Mouse (Mus musculus) left cerebral cortex, adult 2 months (tissue): ENCODE measurements around the gene Kif3b. TPM values are rescaled to one million over a fixed set of nuclear protein-coding genes. Genes with fewer than 3 reads are reported as not detected.
"Not testable (repeated sequence)": the region's sequence is repeated elsewhere in the genome, so short reads cannot be mapped to it uniquely, and the experiment has no call there.

ENCODE experiments used
- DNase-seq, 2 experiments: peaks; one replicate each; pipeline ENCODE4 v3.0.0; 2021 to 2022; ENCODE audit warnings: low spot score in 2 of 2, mixed read lengths in 1 of 2; ENCODE audit errors: extremely low spot score in 1 of 2
- H3K27ac ChIP-seq: fragments of 200-600 bp; 2 replicates; pipeline ENCODE4 v1.8.1; 2022
- H3K4me3 ChIP-seq: fragments of 200-600 bp; 2 replicates; pipeline ENCODE4 v1.8.1; 2022
- CTCF ChIP-seq: fragments of 200-600 bp; IDR thresholded peaks from 2 replicates; pipeline ENCODE4 v1.8.1; 2022; ENCODE audit warnings: antibody characterized with exemption, mild to moderate bottlenecking, moderate library complexity
- intact Hi-C: fragments of 180-260 bp; cut with DNase I; formaldehyde crosslinking; loops from one replicate; pipeline ENCODE4 v1.15.1; 2025
- total RNA-seq, 2 experiments: library from RNA; stranded (reverse); gene quantifications; 2 replicates each; pipeline ENCODE4 v1.2.3; 2021

Gene Kif3b
- total RNA-seq, 2 experiments from 2014 or later: 55.7 to 57.3 TPM

DNA sequence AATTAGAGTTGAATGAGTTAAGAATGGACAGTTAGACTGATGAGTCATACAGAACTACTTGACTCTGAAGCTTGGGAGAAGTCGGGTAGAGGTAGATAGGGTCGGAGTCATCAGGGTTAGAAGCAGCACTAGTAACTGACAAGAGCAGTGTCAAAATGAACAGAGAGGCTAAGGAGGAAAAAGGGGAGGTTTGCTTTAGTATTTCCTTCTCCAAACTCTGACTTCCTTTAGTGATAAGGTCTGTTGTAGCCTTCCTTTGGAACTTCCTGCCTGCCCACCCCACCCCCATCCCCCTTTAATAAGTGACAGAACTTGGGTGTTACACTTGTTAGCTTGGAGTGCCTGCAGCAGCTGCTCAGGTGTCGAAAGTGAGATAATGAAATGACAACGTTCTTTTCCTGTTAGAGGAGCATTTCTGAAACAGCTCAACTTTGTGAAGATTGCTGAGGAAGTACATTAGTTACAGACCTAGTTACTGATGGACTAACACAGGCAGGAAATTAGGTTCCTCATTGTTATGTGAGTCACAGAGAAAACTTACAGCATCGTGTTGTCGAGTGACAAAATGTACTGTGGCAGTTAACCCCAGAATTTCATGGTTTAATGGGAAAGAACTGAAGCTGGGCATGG is 59.5 kb downstream of the Kif3b start:
- TF ChIP-seq CTCF: no peak
- Histone ChIP-seq H3K4me3 (no peak overlapping the region), H3K27ac (peak overlapping the region; percentile 12; the same call in 1 of the 2 replicates)
- DNase-seq: no peak
- intact Hi-C loops: no loop called here

DNA sequence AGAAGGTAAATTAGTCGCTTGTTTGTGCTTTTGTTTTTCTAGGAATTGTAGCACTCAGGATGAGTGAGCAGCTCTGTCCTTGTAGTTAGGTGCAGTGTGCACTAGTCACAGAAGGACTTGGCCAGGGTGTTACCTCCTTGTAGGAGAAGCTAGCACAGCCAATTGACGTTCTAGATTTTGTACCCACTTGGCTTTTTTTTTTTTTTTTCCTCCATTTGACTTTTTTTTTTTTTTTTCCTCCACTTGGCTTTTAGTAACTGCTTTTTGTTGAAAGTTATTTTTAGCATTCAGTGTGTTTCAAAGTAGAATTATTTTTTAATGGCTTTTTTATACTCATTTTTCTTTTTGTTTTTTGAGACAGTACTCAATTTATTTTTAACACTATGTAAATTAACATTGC is 63.4 kb downstream of the Kif3b start:
- no peak for DNase-seq
- TF ChIP-seq CTCF: no peak
- intact Hi-C loops: no loop called here
- Histone ChIP-seq H3K4me3 (no peak overlapping the region), H3K27ac (no peak overlapping the region)

DNA sequence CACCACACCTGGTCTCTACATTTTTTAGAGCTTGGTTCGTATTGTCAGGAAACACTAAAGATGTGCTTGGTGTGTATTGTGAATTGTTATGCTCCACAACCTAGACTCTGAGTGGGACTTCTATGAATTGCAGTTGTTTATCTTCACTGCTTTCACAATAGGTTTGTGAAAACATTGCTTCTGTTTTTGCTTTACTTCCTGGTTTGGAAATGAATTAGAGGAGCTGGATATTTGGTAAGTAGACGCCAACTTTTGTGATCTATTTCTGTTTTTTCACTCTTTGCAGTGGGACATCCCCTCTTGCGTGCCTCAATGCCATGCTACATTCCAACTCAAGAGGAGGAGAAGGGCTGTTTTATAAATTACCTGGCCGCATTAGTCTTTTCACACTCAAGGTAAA is 65.6 kb downstream of the Kif3b start:
- no peak for TF ChIP-seq CTCF
- no peak overlapping the region for H3K27ac ChIP-seq
- intact Hi-C loops: no loop called here
- H3K4me3 ChIP-seq: no peak overlapping the region
- DNase-seq: no peak

DNA sequence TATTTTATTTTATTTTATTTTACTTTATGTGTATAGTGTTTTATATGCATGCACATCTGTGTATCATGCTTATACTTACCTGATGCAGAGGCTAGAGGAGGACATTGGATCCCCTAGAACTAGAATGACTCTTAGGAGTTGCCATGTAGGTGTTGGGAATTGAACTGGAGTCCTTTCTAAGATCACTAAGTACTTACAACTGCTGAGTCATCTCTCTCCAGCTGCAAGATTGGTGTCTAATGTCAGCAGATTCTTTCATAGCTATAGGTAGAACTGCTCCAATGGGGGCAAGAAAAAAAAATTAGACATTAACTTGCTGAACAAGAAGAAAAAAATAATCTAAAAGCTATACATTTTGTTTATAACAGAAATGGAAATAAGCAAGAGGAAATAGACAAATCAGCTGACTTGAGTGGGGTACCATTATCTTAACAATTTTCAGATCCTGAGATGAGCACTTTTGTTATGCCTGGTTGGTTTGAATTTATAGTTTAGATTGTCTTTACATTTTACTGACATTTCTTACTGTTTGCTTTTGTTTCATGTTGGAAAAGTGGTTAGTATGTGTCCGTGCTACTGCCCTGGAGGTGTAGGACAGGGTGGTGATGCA is 70.0 kb downstream of the Kif3b start:
- no peak for DNase-seq
- intact Hi-C loops: no loop called here
- no peak overlapping the region for H3K27ac ChIP-seq
- H3K4me3 ChIP-seq: no peak overlapping the region
- TF ChIP-seq CTCF: no peak

GRCm38 (mm10) chr2:153364531-153364930 is 73.3 kb downstream of the Kif3b start:
- DNase-seq, H3K4me3 ChIP-seq, intact Hi-C loops, H3K27ac ChIP-seq: not testable (repeated sequence)

DNA sequence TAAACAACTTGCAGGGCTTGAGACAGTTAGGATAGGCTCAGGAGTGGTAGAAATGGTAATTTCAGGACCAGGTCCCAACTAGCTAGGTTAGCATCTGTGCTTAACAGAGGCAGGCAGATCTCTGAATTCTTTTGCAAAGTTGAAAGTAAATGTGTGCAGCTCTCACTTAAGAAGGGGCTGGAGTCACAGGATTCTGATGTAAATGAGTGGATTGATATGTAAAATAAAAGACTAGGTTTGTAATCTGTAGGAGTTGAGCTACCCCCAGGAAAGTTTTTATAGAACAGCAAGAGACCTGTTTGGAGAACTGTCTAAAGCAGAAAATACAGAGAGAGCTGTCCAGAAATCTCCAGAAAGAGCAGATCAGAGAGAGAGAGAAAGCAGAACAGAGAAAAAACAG is 79.7 kb downstream of the Kif3b start:
- TF ChIP-seq CTCF: no peak
- H3K27ac ChIP-seq: no peak overlapping the region
- no peak overlapping the region for H3K4me3 ChIP-seq
- intact Hi-C loops: no loop called here
- no peak for DNase-seq

DNA sequence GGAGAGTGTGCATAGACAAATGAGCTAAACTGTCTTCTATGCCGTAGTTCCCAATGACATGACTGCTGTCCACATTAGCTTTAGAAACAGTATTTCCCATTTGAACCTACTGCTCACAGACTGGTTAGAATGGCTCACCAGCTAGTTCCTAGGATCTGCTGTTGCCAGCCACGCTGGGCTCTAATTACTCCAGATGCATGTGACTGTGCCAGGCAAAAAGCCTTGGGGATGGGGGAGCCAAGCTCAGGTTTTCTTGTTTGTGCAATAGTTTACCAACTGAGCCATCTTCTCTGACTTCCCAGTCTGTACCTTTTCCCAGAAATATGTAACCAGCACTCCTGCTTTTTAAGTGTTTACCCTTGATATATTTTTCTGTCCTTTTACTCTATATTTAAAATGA is 84.2 kb downstream of the Kif3b start:
- intact Hi-C loops: no loop called here

DNA sequence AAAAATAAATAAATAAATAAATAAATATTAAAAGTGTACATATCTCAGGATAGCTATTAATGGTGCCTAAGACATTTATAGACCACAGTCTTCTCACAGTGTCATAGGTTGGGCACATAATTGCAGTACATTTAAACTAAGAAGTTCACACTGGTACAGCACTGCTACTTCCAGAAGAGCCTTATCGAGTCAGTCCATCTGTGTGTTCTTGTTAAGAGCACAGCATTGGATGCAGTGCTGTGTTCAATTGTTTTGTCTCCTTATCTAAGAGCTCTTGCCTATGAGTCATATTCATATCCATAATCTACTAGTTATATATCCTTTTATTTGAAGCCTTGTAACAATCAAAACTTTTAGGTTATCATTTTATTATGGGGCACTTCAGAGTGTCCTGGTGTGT is 89.3 kb downstream of the Kif3b start:
- no peak for DNase-seq
- Histone ChIP-seq H3K27ac (no peak overlapping the region), H3K4me3 (no peak overlapping the region)
- intact Hi-C loops: no loop called here
- TF ChIP-seq CTCF: no peak

More for the DNA sequence above, 84.2 kb downstream of the Kif3b start:
- Histone ChIP-seq H3K27ac (no peak overlapping the region), H3K4me3 (no peak overlapping the region)
- no peak for TF ChIP-seq CTCF
- no peak for DNase-seq

Other genes with a start within 250 kb of the Kif3b start
- gene Ccm2l, start 225.5 kb upstream of the Kif3b start, total RNA-seq: 1 to 10 TPM; 5.4 to 6.2 TPM
- 1 to 10 TPM; 2.0 to 2.1 TPM for gene Hck, start 182.9 kb upstream of the Kif3b start, total RNA-seq
- gene Tm9sf4, start 130.1 kb upstream of the Kif3b start, total RNA-seq: 100 to 1,000 TPM; 112 to 118 TPM
- gene Tspyl3, start 66.0 kb upstream of the Kif3b start, total RNA-seq: 10 to 100 TPM; 24.6 to 26.5 TPM
- gene Plagl2, start 50.0 kb upstream of the Kif3b start, total RNA-seq: 1 to 10 TPM; 6.0 to 6.2 TPM
- gene Pofut1, start 49.9 kb upstream of the Kif3b start, total RNA-seq: 10 to 100 TPM; 15.4 to 17.3 TPM
- gene Asxl1, start 54.4 kb downstream of the Kif3b start, total RNA-seq: 10 to 100 TPM; 35.6 to 38.9 TPM
- gene 4930404H24Rik, start 201.4 kb downstream of the Kif3b start, total RNA-seq: not detected
- 10 to 100 TPM; 45.0 to 51.3 TPM for gene Nol4l, start 238.6 kb downstream of the Kif3b start, total RNA-seq